Mouse (Mus musculus): ENCODE measurements at regions not wholly inside any gene's neighbourhood (a gene's known extent, or its start where the extent isn't known, plus 50 kb on each side); places are given as distances from the start of the nearest gene placed in this dataset.
"Not testable (repeated sequence)": the region's sequence is repeated elsewhere in the genome, so short reads cannot be mapped to it uniquely, and the experiment has no call there.

GRCm38 (mm10) chr17:69786985-69787384 lies 181.9 kb upstream of the Dlgap1 start:
- DNase-seq (ENCODE audit: low spot score in 2 of 2): no peak

GRCm38 (mm10) chr17:69821473-69821872 lies 147.4 kb upstream of the Dlgap1 start:
- DNase-seq (ENCODE audit: low spot score in 2 of 2): peak in 1 of 2 experiments; percentile 7

- no peak for DNase-seq (ENCODE audit: low spot score in 2 of 2)
Observed at GRCm38 (mm10) chr17:69821901-69822300, 147.0 kb upstream of the Dlgap1 start.

- DNase-seq (ENCODE audit: low spot score in 2 of 2): no peak
Observed at GRCm38 (mm10) chr17:69822921-69823320, 146.0 kb upstream of the Dlgap1 start.

- no peak for DNase-seq (ENCODE audit: low spot score in 2 of 2)
Observed at GRCm38 (mm10) chr17:69841308-69841707, 127.6 kb upstream of the Dlgap1 start.

- no peak for DNase-seq (ENCODE audit: low spot score in 2 of 2)
Observed at GRCm38 (mm10) chr17:69848306-69848705, 120.6 kb upstream of the Dlgap1 start.

GRCm38 (mm10) chr17:69850075-69850474 lies 118.8 kb upstream of the Dlgap1 start:
- no peak for DNase-seq (ENCODE audit: low spot score in 2 of 2)

- not testable (repeated sequence) for DNase-seq (ENCODE audit: low spot score in 2 of 2)
Observed at GRCm38 (mm10) chr17:69879958-69880357, 88.9 kb upstream of the Dlgap1 start.

- DNase-seq (ENCODE audit: low spot score in 2 of 2): no peak
Observed at GRCm38 (mm10) chr17:69893980-69894379, 74.9 kb upstream of the Dlgap1 start.
